Mouse (Mus musculus): ENCODE data around the gene Ddah1. TPM values are rescaled to one million over a fixed set of nuclear protein-coding genes. Genes with fewer than 3 reads are reported as not detected.

Ddah1 gene
- polyA plus RNA-seq, 1 experiment from 2014 or later: 42.1 TPM

- no peak overlapping the region for H3K9ac ChIP-seq
- H3K4me3 ChIP-seq (replicated peaks): no peak overlapping the region
- ATAC-seq (ENCODE audit: insufficient number of reproducible peaks, low FRiP score, low TSS enrichment, low read depth): no peak
- H3K36me3 ChIP-seq: no peaks in the 10 kb centered on the region
- H3K4me2 ChIP-seq (replicated peaks): no peak overlapping the region
- H3K4me1 ChIP-seq: 0 out of 2 replicates have a peak, but pooled peaks cover 9% of the 10 kb centered on the region
- H3K27me3 ChIP-seq: no peaks in the 10 kb centered on the region
- no peak overlapping the region for H3K27ac ChIP-seq (replicated peaks)
- 86% methylated on average over 1 of the region's 1 CpGs for WGBS
- H3K9me3 ChIP-seq (replicated peaks): no peaks in the 10 kb centered on the region
Measured at GRCm38 (mm10) chr3:145816807-145817206, 58.3 kb downstream of the Ddah1 start.

GRCm38 (mm10) chr3:145817276-145817675 is 58.8 kb downstream of the Ddah1 start:
- ATAC-seq (ENCODE audit: insufficient number of reproducible peaks, low FRiP score, low TSS enrichment, low read depth): no peak
- no peaks in the 10 kb centered on the region for H3K36me3 ChIP-seq
- H3K4me1 ChIP-seq: 0 out of 2 replicates have a peak, but pooled peaks cover 9% of the 10 kb centered on the region
- no peak overlapping the region for H3K4me2 ChIP-seq (replicated peaks)
- H3K27ac ChIP-seq (replicated peaks): no peak overlapping the region; the same call in 1 of the 2 replicates
- H3K4me3 ChIP-seq (replicated peaks): no peak overlapping the region
- H3K9ac ChIP-seq: no peak overlapping the region
- WGBS: 53% methylated on average over 6 of the region's 6 CpGs
- H3K9me3 ChIP-seq (replicated peaks): no peaks in the 10 kb centered on the region
- H3K27me3 ChIP-seq: no peaks in the 10 kb centered on the region

GRCm38 (mm10) chr3:145820439-145820838 is 62.0 kb downstream of the Ddah1 start:
- no peaks in the 10 kb centered on the region for H3K36me3 ChIP-seq
- H3K27me3 ChIP-seq: no peaks in the 10 kb centered on the region
- no peak overlapping the region for H3K9ac ChIP-seq
- 0 out of 2 replicates have a peak, but pooled peaks cover 9% of the 10 kb centered on the region for H3K4me1 ChIP-seq
- no peak overlapping the region for H3K4me2 ChIP-seq (replicated peaks)
- no peaks in the 10 kb centered on the region for H3K9me3 ChIP-seq (replicated peaks)
- ATAC-seq (ENCODE audit: insufficient number of reproducible peaks, low FRiP score, low TSS enrichment, low read depth): no peak
- H3K4me3 ChIP-seq (replicated peaks): no peak overlapping the region
- 36% methylated on average over 2 of the region's 2 CpGs for WGBS
- H3K27ac ChIP-seq (replicated peaks): peak overlapping the region; percentile 48

GRCm38 (mm10) chr3:145820938-145821337 is 62.5 kb downstream of the Ddah1 start:
- Histone ChIP-seq H3K36me3 (no peaks in the 10 kb centered on the region), H3K4me1 (0 out of 2 replicates have a peak, but pooled peaks cover 9% of the 10 kb centered on the region), H3K27me3 (no peaks in the 10 kb centered on the region), H3K9ac (no peak overlapping the region), H3K4me3 (replicated peaks) (no peak overlapping the region), H3K9me3 (replicated peaks) (no peaks in the 10 kb centered on the region), H3K27ac (replicated peaks) (peak overlapping the region; percentile 48; the same call in 1 of the 2 replicates), H3K4me2 (replicated peaks) (no peak overlapping the region)
- ATAC-seq (ENCODE audit: insufficient number of reproducible peaks, low FRiP score, low TSS enrichment, low read depth): no peak
- 93% methylated on average over 2 of the region's 2 CpGs for WGBS

- Histone ChIP-seq H3K9me3 (replicated peaks) (no peaks in the 10 kb centered on the region), H3K4me2 (replicated peaks) (no peak overlapping the region), H3K4me1 (0 out of 2 replicates have a peak, but pooled peaks cover 8% of the 10 kb centered on the region), H3K36me3 (no peaks in the 10 kb centered on the region), H3K27me3 (no peaks in the 10 kb centered on the region), H3K4me3 (replicated peaks) (no peak overlapping the region), H3K9ac (no peak overlapping the region), H3K27ac (replicated peaks) (no peak overlapping the region)
- 84% methylated on average over 4 of the region's 4 CpGs for WGBS
- no peak for ATAC-seq (ENCODE audit: insufficient number of reproducible peaks, low FRiP score, low TSS enrichment, low read depth)
Measured at GRCm38 (mm10) chr3:145822201-145822600, 63.7 kb downstream of the Ddah1 start.

- Histone ChIP-seq H3K4me1 (0 out of 2 replicates have a peak, but pooled peaks cover 12% of the 10 kb centered on the region), H3K4me2 (replicated peaks) (no peak overlapping the region), H3K36me3 (no peaks in the 10 kb centered on the region), H3K9ac (no peak overlapping the region), H3K27me3 (no peaks in the 10 kb centered on the region), H3K27ac (replicated peaks) (no peak overlapping the region), H3K9me3 (replicated peaks) (no peaks in the 10 kb centered on the region), H3K4me3 (replicated peaks) (no peak overlapping the region)
- no peak for ATAC-seq (ENCODE audit: insufficient number of reproducible peaks, low FRiP score, low TSS enrichment, low read depth)
- 77% methylated on average over 4 of the region's 4 CpGs for WGBS
Measured at GRCm38 (mm10) chr3:145823661-145824060, 65.2 kb downstream of the Ddah1 start.

- no peak overlapping the region for H3K27ac ChIP-seq (replicated peaks)
- no peaks in the 10 kb centered on the region for H3K36me3 ChIP-seq
- H3K4me3 ChIP-seq (replicated peaks): no peak overlapping the region
- H3K9ac ChIP-seq: no peak overlapping the region
- ATAC-seq (ENCODE audit: insufficient number of reproducible peaks, low FRiP score, low TSS enrichment, low read depth): no peak
- H3K4me1 ChIP-seq: 0 out of 2 replicates have a peak, but pooled peaks cover 10% of the 10 kb centered on the region
- WGBS: 71% methylated on average over 11 of the region's 11 CpGs
- no peak overlapping the region for H3K4me2 ChIP-seq (replicated peaks)
- H3K9me3 ChIP-seq (replicated peaks): no peaks in the 10 kb centered on the region
- no peaks in the 10 kb centered on the region for H3K27me3 ChIP-seq
Measured at GRCm38 (mm10) chr3:145825416-145826055, 67.1 kb downstream of the Ddah1 start.

GRCm38 (mm10) chr3:145827191-145828045 is 68.9 kb downstream of the Ddah1 start:
- ATAC-seq (ENCODE audit: insufficient number of reproducible peaks, low FRiP score, low TSS enrichment, low read depth): peak; percentile 34; the same call in 1 of the 2 replicates
- Histone ChIP-seq H3K4me1 (0 out of 2 replicates have a peak, but pooled peaks cover 8% of the 10 kb centered on the region), H3K27me3 (no peaks in the 10 kb centered on the region), H3K4me2 (replicated peaks) (no peak overlapping the region; the same call in 1 of the 2 replicates), H3K36me3 (no peaks in the 10 kb centered on the region), H3K9me3 (replicated peaks) (no peaks in the 10 kb centered on the region), H3K9ac (no peak overlapping the region), H3K27ac (replicated peaks) (0 out of 2 replicates have a peak overlapping the region, but pooled peaks have one; percentile 23), H3K4me3 (replicated peaks) (no peak overlapping the region)
- 45% methylated on average over 18 of the region's 18 CpGs for WGBS

GRCm38 (mm10) chr3:145828906-145829305 is 70.4 kb downstream of the Ddah1 start:
- H3K4me1 ChIP-seq: 0 out of 2 replicates have a peak, but pooled peaks cover 8% of the 10 kb centered on the region
- no peaks in the 10 kb centered on the region for H3K9me3 ChIP-seq (replicated peaks)
- H3K4me3 ChIP-seq (replicated peaks): no peak overlapping the region
- no peak for ATAC-seq (ENCODE audit: insufficient number of reproducible peaks, low FRiP score, low TSS enrichment, low read depth)
- no peak overlapping the region for H3K27ac ChIP-seq (replicated peaks)
- no peaks in the 10 kb centered on the region for H3K36me3 ChIP-seq
- H3K9ac ChIP-seq: no peak overlapping the region
- no peak overlapping the region for H3K4me2 ChIP-seq (replicated peaks)
- WGBS: 70% methylated on average over 5 of the region's 5 CpGs
- H3K27me3 ChIP-seq: no peaks in the 10 kb centered on the region

- Histone ChIP-seq H3K36me3 (no peaks in the 10 kb centered on the region), H3K4me1 (no peaks in the 10 kb centered on the region), H3K9ac (no peak overlapping the region), H3K9me3 (replicated peaks) (no peaks in the 10 kb centered on the region), H3K27me3 (no peaks in the 10 kb centered on the region), H3K27ac (replicated peaks) (no peak overlapping the region), H3K4me3 (replicated peaks) (no peak overlapping the region), H3K4me2 (replicated peaks) (no peak overlapping the region)
- ATAC-seq (ENCODE audit: insufficient number of reproducible peaks, low FRiP score, low TSS enrichment, low read depth): peak; percentile 2; the same call in 1 of the 2 replicates
- 28% methylated on average over 8 of the region's 8 CpGs for WGBS
Measured at GRCm38 (mm10) chr3:145833948-145834538, 75.6 kb downstream of the Ddah1 start.

GRCm38 (mm10) chr3:145838281-145838680 is 79.8 kb downstream of the Ddah1 start:
- no peaks in the 10 kb centered on the region for H3K27me3 ChIP-seq
- H3K4me2 ChIP-seq (replicated peaks): no peak overlapping the region
- no peak overlapping the region for H3K4me3 ChIP-seq (replicated peaks)
- no peaks in the 10 kb centered on the region for H3K36me3 ChIP-seq
- H3K4me1 ChIP-seq: peaks cover 4% of the 10 kb centered on the region; the same call in 1 of the 2 replicates
- no peak overlapping the region for H3K27ac ChIP-seq (replicated peaks)
- no peak for ATAC-seq (ENCODE audit: insufficient number of reproducible peaks, low FRiP score, low TSS enrichment, low read depth)
- no peaks in the 10 kb centered on the region for H3K9me3 ChIP-seq (replicated peaks)
- no peak overlapping the region for H3K9ac ChIP-seq

Measured in embryonic facial prominence, embryonic 15.5 days (tissue).